Comparison of ENCODE assay signal across 11 mouse cellular contexts in the genomic region with DNA sequence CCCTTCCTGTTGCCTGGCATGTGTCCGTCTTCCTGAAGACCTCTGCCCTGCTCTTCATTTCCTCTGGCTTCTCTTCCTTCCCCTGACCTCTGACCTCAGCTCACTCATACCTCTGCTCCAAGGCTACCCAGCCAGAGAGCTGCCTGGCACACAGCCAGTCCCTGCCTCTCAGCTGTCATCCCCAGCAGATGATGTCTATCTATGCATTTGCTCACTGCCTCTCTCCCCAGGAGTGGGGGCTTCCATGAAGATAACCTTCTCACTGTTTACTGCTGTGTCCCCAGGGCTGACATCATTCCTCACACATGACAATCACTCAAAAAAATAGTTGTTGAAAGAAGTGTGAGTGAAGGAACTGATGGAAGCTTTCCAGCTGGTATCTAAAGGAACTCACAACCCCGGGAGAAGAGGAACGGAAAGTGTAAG. TPM values are rescaled to one million over a fixed set of nuclear protein-coding genes. Genes with fewer than 3 reads are reported as not detected.
A peak's percentile ranks its signal among the peaks of the same experiment; 100 is the strongest.
DNase-seq lines count a peak whose midpoint lies in the region; ATAC-seq and TF ChIP-seq lines count a peak whose summit lies in the region.
"Had no signal": no experiment of that assay in that cellular context is flagged by ENCODE, and none has a peak within 500 bp of the region (broad histone marks: within the 10 kb centered on the region; RNA-seq: fewer than 3 reads in every experiment).

No protein-coding gene starts in this region.

- TF ChIP-seq POLR2A in limb, embryonic 14.5 days (IDR thresholded peaks at IDR 0.05; ENCODE audit: borderline replicate concordance, extremely low read depth, insufficient read depth, insufficient read length), result no peak

- no peaks in the 10 kb centered on the region for H3K36me3 ChIP-seq in lung, embryonic 14.5 days (ENCODE audit: insufficient read depth)
- no peaks in the 10 kb centered on the region for H3K36me3 ChIP-seq in heart, embryonic 16.5 days (ENCODE audit: control insufficient read depth, insufficient read depth)
- no peaks in the 10 kb centered on the region for H3K36me3 ChIP-seq in limb, embryonic 14.5 days (ENCODE audit: control insufficient read depth, insufficient read depth, low read length)
- H3K36me3 ChIP-seq in forebrain, embryonic 14.5 days (ENCODE audit: control insufficient read depth, insufficient read depth, low read length), result no peaks in the 10 kb centered on the region
- H3K36me3 ChIP-seq: hindbrain, embryonic 13.5 days; neural tube, embryonic 13.5 days had no signal

- no peaks in the 10 kb centered on the region for H3K27me3 ChIP-seq in lung, embryonic 14.5 days (ENCODE audit: insufficient read depth, low read length)
- no peaks in the 10 kb centered on the region for H3K27me3 ChIP-seq in heart, embryonic 16.5 days (ENCODE audit: control insufficient read depth, insufficient read depth, low read length)
- no peaks in the 10 kb centered on the region for H3K27me3 ChIP-seq in limb, embryonic 14.5 days (ENCODE audit: control insufficient read depth, insufficient read depth, low read length)
- H3K27me3 ChIP-seq in forebrain, embryonic 14.5 days (replicated peaks; ENCODE audit: control insufficient read depth, insufficient read depth, low read length), result no peaks in the 10 kb centered on the region
- H3K27me3 ChIP-seq: neural tube, embryonic 13.5 days had no signal

- peak; percentile 82 for DNase-seq in lung, embryonic 14.5 days
- no peak for DNase-seq in lung, adult 18-20 months
- DNase-seq in limb, embryonic 14.5 days (ENCODE audit: low spot score), result peak; percentile 45
- DNase-seq in retina, postnatal 1 day, result no peak
- DNase-seq in forebrain, embryonic 14.5 days (ENCODE audit: low spot score), result no peak
- DNase-seq: left cerebral cortex, postnatal 4 days had no signal

- H3K27ac ChIP-seq in lung, embryonic 14.5 days (ENCODE audit: low read depth), result 0 out of 2 replicates have a peak overlapping the region, but pooled peaks have one; percentile 59
- peak overlapping the region; percentile 61 for H3K27ac ChIP-seq in heart, embryonic 16.5 days (ENCODE audit: low read length)
- H3K27ac ChIP-seq in limb, embryonic 14.5 days (replicated peaks; ENCODE audit: low read depth, low read length), result no peak overlapping the region
- H3K27ac ChIP-seq in forebrain, embryonic 14.5 days (ENCODE audit: low read depth, low read length), result no peak overlapping the region
- H3K27ac ChIP-seq: hindbrain, embryonic 13.5 days; neural tube, embryonic 13.5 days had no signal

- H3K4me2 ChIP-seq in lung, embryonic 14.5 days, result peak overlapping the region; percentile 10; the same call in 1 of the 2 replicates
- no peak overlapping the region for H3K4me2 ChIP-seq in heart, embryonic 16.5 days (ENCODE audit: low read depth, low read length)
- no peak overlapping the region for H3K4me2 ChIP-seq in limb, embryonic 14.5 days (replicated peaks; ENCODE audit: low read depth, low read length, severe bottlenecking)
- no peak overlapping the region for H3K4me2 ChIP-seq in forebrain, embryonic 14.5 days (ENCODE audit: low read length)
- H3K4me2 ChIP-seq: hindbrain, embryonic 13.5 days; neural tube, embryonic 13.5 days had no signal

- H3K4me3 ChIP-seq in lung, embryonic 14.5 days (ENCODE audit: low read depth, low read length), result no peak overlapping the region
- H3K4me3 ChIP-seq in heart, embryonic 16.5 days (ENCODE audit: low read length), result no peak overlapping the region
- no peak overlapping the region for H3K4me3 ChIP-seq in limb, embryonic 14.5 days (replicated peaks; ENCODE audit: low read length)
- H3K4me3 ChIP-seq in forebrain, embryonic 14.5 days (ENCODE audit: low read depth, low read length), result no peak overlapping the region
- H3K4me3 ChIP-seq: hindbrain, embryonic 13.5 days; neural tube, embryonic 13.5 days had no signal

- no peak overlapping the region for H3K9ac ChIP-seq in lung, embryonic 14.5 days
- no peak overlapping the region for H3K9ac ChIP-seq in heart, embryonic 16.5 days (ENCODE audit: low read length)
- H3K9ac ChIP-seq in limb, embryonic 14.5 days (ENCODE audit: low read depth, low read length, severe bottlenecking), result no peak overlapping the region
- no peak overlapping the region for H3K9ac ChIP-seq in forebrain, embryonic 14.5 days (ENCODE audit: low read length)
- H3K9ac ChIP-seq: hindbrain, embryonic 13.5 days; neural tube, embryonic 13.5 days had no signal

- peaks cover 11% of the 10 kb centered on the region for H3K4me1 ChIP-seq in lung, embryonic 14.5 days (ENCODE audit: insufficient read depth)
- H3K4me1 ChIP-seq in heart, embryonic 16.5 days (ENCODE audit: control insufficient read depth, insufficient read depth, low read length), result peaks cover 11% of the 10 kb centered on the region
- H3K4me1 ChIP-seq in limb, embryonic 14.5 days (ENCODE audit: control insufficient read depth, insufficient read depth, low read length), result no peaks in the 10 kb centered on the region
- no peaks in the 10 kb centered on the region for H3K4me1 ChIP-seq in forebrain, embryonic 14.5 days (ENCODE audit: control insufficient read depth, insufficient read depth, low read length)
- H3K4me1 ChIP-seq: hindbrain, embryonic 13.5 days; neural tube, embryonic 13.5 days had no signal

- TF ChIP-seq CTCF in lung, embryonic 14.5 days (IDR thresholded peaks at IDR 0.05; ENCODE audit: low read depth), result no peak

- WGBS in lung, embryonic 14.5 days, result 29% methylated on average over 3 of the region's 3 CpGs
- WGBS in heart, embryonic 16.5 days, result 22% methylated on average over 3 of the region's 3 CpGs
- WGBS in limb, embryonic 14.5 days, result 66% methylated on average over 3 of the region's 3 CpGs
- WGBS in forebrain, embryonic 14.5 days, result 79% methylated on average over 3 of the region's 3 CpGs

- H3K9me3 ChIP-seq in lung, embryonic 14.5 days (ENCODE audit: low read depth, low read length), result no peaks in the 10 kb centered on the region
- H3K9me3 ChIP-seq in heart, embryonic 16.5 days (replicated peaks; ENCODE audit: control insufficient read depth, low read length), result no peaks in the 10 kb centered on the region
- no peaks in the 10 kb centered on the region for H3K9me3 ChIP-seq in limb, embryonic 14.5 days (ENCODE audit: control insufficient read depth, low read length)
- H3K9me3 ChIP-seq in forebrain, embryonic 14.5 days (replicated peaks; ENCODE audit: control insufficient read depth, low read length), result no peaks in the 10 kb centered on the region
- H3K9me3 ChIP-seq: hindbrain, embryonic 13.5 days; neural tube, embryonic 13.5 days had no signal

- ATAC-seq in lung, embryonic 14.5 days (ENCODE audit: insufficient read depth), result peak; percentile 73
- ATAC-seq in heart, embryonic 16.5 days (replicated peaks; ENCODE audit: extremely low read depth, insufficient read depth, low FRiP score), result peak; percentile 54
- no peak for ATAC-seq in limb, embryonic 14.5 days (ENCODE audit: low FRiP score, low read depth)
- ATAC-seq in megakaryocyte, adult 5-6 weeks (ENCODE audit: poor library complexity, severe bottlenecking), result peak; percentile 60
- no peak for ATAC-seq in forebrain, embryonic 14.5 days
- no peak for ATAC-seq in activated CD4-positive, CD25-positive, alpha-beta regulatory T cell, adult 4 months

RNA-seq across cellular contexts. Expression of a gene that starts 12.6 kb away (rescaled TPM):
- 28.2 and 31.8 TPM in 2 replicates for polyA plus RNA-seq in lung, embryonic 14.5 days (2014; fragmentation: Nextera tagmentation; extraction: Ambion mirVana)
- polyA plus RNA-seq in heart, embryonic 16.5 days (2015; fragmentation: Nextera tagmentation; extraction: Ambion mirVana), result 11.5 and 13.6 TPM in 2 replicates
- polyA plus RNA-seq in limb, embryonic 14.5 days (2012; rRNA removed), result 60.9 and 64.4 TPM in 2 replicates
- polyA plus RNA-seq in limb, embryonic 14.5 days (2014; fragmentation: Nextera tagmentation; extraction: Ambion mirVana), result 39.3 and 40.7 TPM in 2 replicates
- 25.7 and 28.7 TPM in 2 replicates for total RNA-seq in megakaryocyte, adult 5-6 weeks (2015)
- 22.5 and 25.2 TPM in 2 replicates for total RNA-seq in megakaryocyte, adult 5-6 weeks (2017)
- 36.8 and 39.8 TPM in 2 replicates for polyA plus RNA-seq in forebrain, embryonic 14.5 days (2014; fragmentation: Nextera tagmentation; extraction: Ambion mirVana)
- 10 to 100 TPM; 15.6 to 16.7 TPM for polyA plus RNA-seq in activated CD4-positive, CD25-positive, alpha-beta regulatory T cell, adult 4 months (2017; shearing (Covaris generic))

Comparison
In these comparisons a context has a peak if more than half of its experiments do, and no peak if none do; other contexts are left out.
1. DNase-seq: peak in lung, embryonic 14.5 days (single experiment) and limb, embryonic 14.5 days (single experiment); none in lung, adult 18-20 months (0 of 2), retina, postnatal 1 day (single experiment) and forebrain, embryonic 14.5 days (single experiment).
2. ATAC-seq: peak in lung, embryonic 14.5 days (single experiment), heart, embryonic 16.5 days (single experiment) and megakaryocyte, adult 5-6 weeks (single experiment); none in limb, embryonic 14.5 days (single experiment), forebrain, embryonic 14.5 days (single experiment) and activated CD4-positive, CD25-positive, alpha-beta regulatory T cell, adult 4 months (single experiment).
3. H3K27ac ChIP-seq: peak in lung, embryonic 14.5 days (single experiment) and heart, embryonic 16.5 days (single experiment); none in limb, embryonic 14.5 days (single experiment) and forebrain, embryonic 14.5 days (single experiment).